Mouse (Mus musculus): ENCODE measurements at regions not wholly inside any gene's neighbourhood (a gene's known extent, or its start where the extent isn't known, plus 50 kb on each side); places are given as distances from the start of the nearest gene placed in this dataset.

DNA sequence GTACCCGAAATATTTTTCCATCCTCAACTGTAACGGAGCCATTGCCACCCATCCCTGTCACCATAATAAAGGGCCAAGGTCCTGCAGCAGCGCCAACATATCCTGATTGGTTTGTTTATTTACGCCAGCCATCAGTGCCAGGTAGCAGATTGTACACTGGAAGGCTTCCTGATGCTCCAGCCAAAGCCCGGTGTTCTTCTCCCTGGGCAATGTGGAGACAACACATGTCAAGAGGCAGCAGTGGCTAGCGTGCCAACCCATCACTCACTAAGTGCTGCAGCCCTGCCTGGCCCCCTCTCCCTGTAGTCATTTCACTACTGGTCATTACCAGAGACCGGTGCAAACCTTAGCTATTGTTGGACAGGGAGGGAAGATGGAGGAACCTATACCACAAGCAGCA lies 393.8 kb upstream of the Hnrnpa3 start:
- TF ChIP-seq CTCF (IDR thresholded peaks at IDR 0.05; ENCODE audit: low read depth, low read length) (no peak), POLR2A (IDR thresholded peaks at IDR 0.05; ENCODE audit: insufficient read depth, low read length) (no peak)
